Mouse (Mus musculus): Measurements from ENCODE around the gene Gtf3c2.

- no peak for TF ChIP-seq POLR2AphosphoS5 (IDR thresholded peaks at IDR 0.05; ENCODE audit: insufficient replicate concordance, low read depth, low read length)
- TF ChIP-seq GATA2 (IDR thresholded peaks at IDR 0.05; ENCODE audit: borderline replicate concordance, low read depth, low read length), result no peak
- no peak for TF ChIP-seq CTCF (IDR thresholded peaks at IDR 0.05; ENCODE audit: low read depth, low read length)
Observed at GRCm38 (mm10) chr5:31198616-31199320, 18.8 kb upstream of the Gtf3c2 start.
